Mouse (Mus musculus): ENCODE results near the gene Inhbe.

- TF ChIP-seq CTCF (IDR thresholded peaks at IDR 0.05; ENCODE audit: low read depth) (no peak), EP300 (IDR thresholded peaks at IDR 0.05; ENCODE audit: low read depth) (no peak)
Observed at GRCm38 (mm10) chr10:127340577-127341359, 13.4 kb downstream of the Inhbe start.

Measured in heart, postnatal 0 days (tissue).